Mouse (Mus musculus) thymus, adult 2 months (tissue): ENCODE data around the gene AU040320.

Experiments used
- CTCF ChIP-seq: fragments of 200-500 bp; IDR thresholded peaks from 2 replicates; pipeline ENCODE4 v1.5.1; 2012; ENCODE audit warnings: mild to moderate bottlenecking, control low read depth, low read length, moderate library complexity, borderline replicate concordance; ENCODE audit not compliant: control insufficient read depth, poor library complexity, insufficient read depth; ENCODE audit errors: extremely low read depth
- POLR2A ChIP-seq: fragments of 200-500 bp; IDR thresholded peaks from 2 replicates; pipeline ENCODE4 v1.6.1; 2012; ENCODE audit warnings: mild to moderate bottlenecking, low read length, control low read depth, moderate library complexity; ENCODE audit not compliant: control insufficient read depth, poor library complexity, insufficient read depth; ENCODE audit errors: extremely low read depth

- TF ChIP-seq CTCF (no peak), POLR2A (no peak)
These were observed 5.0 kb upstream of the AU040320 start for GRCm38 (mm10) chr4:126748381-126748780.
